Mouse (Mus musculus) lung, adult 2 months (tissue): ENCODE data around the gene Tomm40l.

ENCODE experiments used
- CTCF ChIP-seq: fragments of 200-500 bp; IDR thresholded peaks from 2 replicates; pipeline ENCODE4 v1.5.1; 2011; ENCODE audit warnings: mild to moderate bottlenecking, low read length, control low read depth; ENCODE audit not compliant: insufficient read depth
- POLR2A ChIP-seq: fragments of 200-500 bp; IDR thresholded peaks from 2 replicates; pipeline ENCODE4 v1.6.1; 2011; ENCODE audit warnings: low read depth, mild to moderate bottlenecking, control low read depth, low read length, borderline replicate concordance; ENCODE audit errors: extremely low read depth

GRCm38 (mm10) chr1:171222238-171223155 is at the start of gene Tomm40l:
- TF ChIP-seq CTCF = no peak
- TF ChIP-seq POLR2A = peak; percentile 55; the same call in 1 of the 2 replicates
